Mouse (Mus musculus) cortical plate, adult 2 months (tissue): ENCODE measurements around the gene Necab2.

Experiments used
- CTCF ChIP-seq: fragments of 200-500 bp; IDR thresholded peaks from 2 replicates; pipeline ENCODE4 v1.5.1; 2011; ENCODE audit warnings: mild to moderate bottlenecking, control low read depth, low read length; ENCODE audit not compliant: insufficient read depth; ENCODE audit errors: extremely low read depth
- POLR2A ChIP-seq: fragments of 200-500 bp; IDR thresholded peaks from 2 replicates; pipeline ENCODE4 v1.6.1; 2011; ENCODE audit warnings: mild to moderate bottlenecking, low read length, control low read depth; ENCODE audit not compliant: insufficient read depth; ENCODE audit errors: extremely low read depth

DNA sequence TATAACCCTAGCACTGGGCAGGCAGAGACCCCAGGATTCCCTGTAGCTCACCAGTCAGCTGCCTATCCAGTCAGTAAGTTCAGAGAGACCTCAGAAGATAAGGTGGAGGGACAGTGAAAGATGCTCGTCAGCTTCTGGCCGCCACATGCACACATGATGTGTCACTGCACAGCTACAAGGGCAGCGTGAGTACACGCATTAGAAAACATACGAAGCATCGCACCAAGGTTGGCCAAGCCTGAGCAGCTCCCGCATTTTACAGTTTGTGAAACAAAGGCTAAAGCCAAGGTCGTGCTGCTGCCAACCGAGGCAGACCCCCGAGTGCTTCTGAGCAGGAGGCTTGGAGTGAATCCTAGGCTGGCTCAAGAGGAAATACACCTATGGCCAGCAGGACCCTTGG lies 32.9 kb upstream of the Necab2 start:
- TF ChIP-seq CTCF: no peak
- TF ChIP-seq POLR2A: no peak
